Mouse (Mus musculus): Measurements from ENCODE around the gene Epas1. TPM values are rescaled to one million over a fixed set of nuclear protein-coding genes. Genes with fewer than 3 reads are reported as not detected.
A peak's percentile ranks its signal among the peaks of the same experiment; 100 is the strongest.

The Epas1 gene
- total and polyA plus RNA-seq, 3 experiments: not detected

GRCm38 (mm10) chr17:86743351-86743941 lies 10.1 kb upstream of the Epas1 start:
- TF ChIP-seq RCOR1 (IDR thresholded peaks at IDR 0.05; ENCODE audit: low read depth, low read length): no peak
- peak in 2 of 3 experiments; percentile 31 to 45; a peak in 4 of 6 replicates for TF ChIP-seq CTCF (IDR thresholded peaks at IDR 0.05 in 2 of 3, conservative IDR thresholded peaks at IDR 0.05 in 1 of 3; ENCODE audit: control insufficient read depth in 1 of 3, insufficient read depth in 1 of 3, low read depth in 2 of 3, low read length in 3 of 3, poor library complexity in 1 of 3, severe bottlenecking in 1 of 3)
- no peaks in the 10 kb centered on the region for H3K79me2 ChIP-seq (ENCODE audit: control insufficient read depth, insufficient read depth, low read length, poor library complexity)
- peaks cover 2 to 9% of the 10 kb centered on the region in 2 experiments for H3K27me3 ChIP-seq (ENCODE audit: control insufficient read depth in 1 of 2, insufficient read depth in 2 of 2, low read length in 2 of 2)
- no peak overlapping the region for H3K9ac ChIP-seq (ENCODE audit: control insufficient read depth, low read depth, low read length, poor library complexity, severe bottlenecking)
- H3K27ac ChIP-seq (ENCODE audit: control insufficient read depth, low read depth, low read length): no peak overlapping the region
- DNase-seq (ENCODE audit: low read depth, low spot score): no peak
- H3K9me3 ChIP-seq (replicated peaks; ENCODE audit: insufficient read depth, low read length): no peaks in the 10 kb centered on the region
- H3K36me3 ChIP-seq (ENCODE audit: control insufficient read depth in 1 of 2, insufficient read depth in 2 of 2, low read length in 2 of 2): no peaks in the 10 kb centered on the region
- H3K4me1 ChIP-seq (ENCODE audit: control insufficient read depth in 1 of 2, insufficient read depth in 2 of 2, low read length in 2 of 2): no peaks in the 10 kb centered on the region
- H3K4me3 ChIP-seq (ENCODE audit: control insufficient read depth in 1 of 2, insufficient read depth in 1 of 2, low read depth in 2 of 2, low read length in 2 of 2): no peak overlapping the region

- TF ChIP-seq EP300 (IDR thresholded peaks at IDR 0.05; ENCODE audit: low read depth in 1 of 2, low read length in 2 of 2): no peak
- no peak for TF ChIP-seq ZKSCAN1 (IDR thresholded peaks at IDR 0.05; ENCODE audit: low read depth, low read length)
- no peak for TF ChIP-seq MXI1 (IDR thresholded peaks at IDR 0.05; ENCODE audit: low read depth, low read length)
- no peak for TF ChIP-seq SMC3 (IDR thresholded peaks at IDR 0.05; ENCODE audit: low read depth, low read length)
- no peak for TF ChIP-seq ZC3H11A (IDR thresholded peaks at IDR 0.05; ENCODE audit: low read depth, low read length)
- no peak for TF ChIP-seq KAT2A (conservative IDR thresholded peaks at IDR 0.05; ENCODE audit: low read depth, low read length)
- no peak for TF ChIP-seq CHD1 (IDR thresholded peaks at IDR 0.05; ENCODE audit: low read depth, low read length)
- no peak for TF ChIP-seq POLR2AphosphoS2 (IDR thresholded peaks at IDR 0.05; ENCODE audit: low read length)
- TF ChIP-seq SIN3A (IDR thresholded peaks at IDR 0.05; ENCODE audit: low read length): no peak
- TF ChIP-seq CHD2 (IDR thresholded peaks at IDR 0.05; ENCODE audit: low read length): no peak
- TF ChIP-seq CTCF (IDR thresholded peaks at IDR 0.05 in 2 of 3, conservative IDR thresholded peaks at IDR 0.05 in 1 of 3; ENCODE audit: control insufficient read depth in 1 of 3, insufficient read depth in 1 of 3, low read depth in 2 of 3, low read length in 3 of 3, poor library complexity in 1 of 3, severe bottlenecking in 1 of 3): no peak
- TF ChIP-seq ZNF384 (IDR thresholded peaks at IDR 0.05; ENCODE audit: low read depth, low read length): no peak
- no peak for DNase-seq (ENCODE audit: low read depth, low spot score)
- H3K27me3 ChIP-seq (ENCODE audit: control insufficient read depth in 1 of 2, insufficient read depth in 2 of 2, low read length in 2 of 2): peaks cover 2 to 6% of the 10 kb centered on the region in 2 experiments; a peak in 3 of 4 replicates
Observed at GRCm38 (mm10) chr17:86744943-86745342, 8.6 kb upstream of the Epas1 start.

GRCm38 (mm10) chr17:86751373-86751871 lies 2.1 kb upstream of the Epas1 start:
- Histone ChIP-seq H3K9me3 (replicated peaks; ENCODE audit: insufficient read depth, low read length) (no peaks in the 10 kb centered on the region), H3K79me2 (ENCODE audit: control insufficient read depth, insufficient read depth, low read length, poor library complexity) (no peaks in the 10 kb centered on the region), H3K4me1 (ENCODE audit: control insufficient read depth in 1 of 2, insufficient read depth in 2 of 2, low read length in 2 of 2) (no peaks in the 10 kb centered on the region), H3K9ac (ENCODE audit: control insufficient read depth, low read depth, low read length, poor library complexity, severe bottlenecking) (no peak overlapping the region), H3K27me3 (ENCODE audit: control insufficient read depth in 1 of 2, insufficient read depth in 2 of 2, low read length in 2 of 2) (peaks cover 4% of the 10 kb centered on the region in 2 experiments), H3K36me3 (ENCODE audit: control insufficient read depth in 1 of 2, insufficient read depth in 2 of 2, low read length in 2 of 2) (no peaks in the 10 kb centered on the region), H3K27ac (ENCODE audit: control insufficient read depth, low read depth, low read length) (no peak overlapping the region), H3K4me3 (ENCODE audit: control insufficient read depth in 1 of 2, insufficient read depth in 1 of 2, low read depth in 2 of 2, low read length in 2 of 2) (no peak overlapping the region)
- no peak for DNase-seq (ENCODE audit: low read depth, low spot score)
- TF ChIP-seq GATA1 (IDR thresholded peaks at IDR 0.05; ENCODE audit: low read depth, low read length): no peak
- no peak for TF ChIP-seq POLR2AphosphoS2 (IDR thresholded peaks at IDR 0.05; ENCODE audit: low read length)
- no peak for TF ChIP-seq TAL1 (IDR thresholded peaks at IDR 0.05; ENCODE audit: low read length)
- TF ChIP-seq JUND (IDR thresholded peaks at IDR 0.05; ENCODE audit: low read depth, low read length): no peak
- TF ChIP-seq MEF2A (IDR thresholded peaks at IDR 0.05; ENCODE audit: extremely low read depth, insufficient replicate concordance, low read depth, low read length, poor library complexity, severe bottlenecking): no peak
- no peak for TF ChIP-seq BHLHE40 (IDR thresholded peaks at IDR 0.05; ENCODE audit: borderline replicate concordance, low read depth, low read length)
- TF ChIP-seq SIN3A (IDR thresholded peaks at IDR 0.05; ENCODE audit: low read length): no peak
- no peak for TF ChIP-seq ETS1 (IDR thresholded peaks at IDR 0.05; ENCODE audit: low read depth, low read length)
- no peak for TF ChIP-seq MAX (IDR thresholded peaks at IDR 0.05; ENCODE audit: low read length)
- no peak for TF ChIP-seq POLR2A (IDR thresholded peaks at IDR 0.05; ENCODE audit: control insufficient read depth in 1 of 2, insufficient read depth in 1 of 2, low read depth in 1 of 2, low read length in 2 of 2, poor library complexity in 1 of 2)
- no peak for TF ChIP-seq MYB (IDR thresholded peaks at IDR 0.05; ENCODE audit: low read depth, low read length)
- TF ChIP-seq CTCF (IDR thresholded peaks at IDR 0.05 in 2 of 3, conservative IDR thresholded peaks at IDR 0.05 in 1 of 3; ENCODE audit: control insufficient read depth in 1 of 3, insufficient read depth in 1 of 3, low read depth in 2 of 3, low read length in 3 of 3, poor library complexity in 1 of 3, severe bottlenecking in 1 of 3): no peak
- TF ChIP-seq USF2 (IDR thresholded peaks at IDR 0.05; ENCODE audit: borderline replicate concordance in 1 of 2, insufficient read depth in 1 of 2, low read depth in 1 of 2, low read length in 2 of 2): no peak
- TF ChIP-seq HCFC1 (IDR thresholded peaks at IDR 0.05; ENCODE audit: low read depth, low read length): no peak
- TF ChIP-seq MXI1 (IDR thresholded peaks at IDR 0.05; ENCODE audit: low read depth, low read length): no peak

More at GRCm38 (mm10) chr17:86744943-86745342, 8.6 kb upstream of the Epas1 start:
- no peak overlapping the region for H3K27ac ChIP-seq (ENCODE audit: control insufficient read depth, low read depth, low read length)
- no peak overlapping the region for H3K4me3 ChIP-seq (ENCODE audit: control insufficient read depth in 1 of 2, insufficient read depth in 1 of 2, low read depth in 2 of 2, low read length in 2 of 2)
- H3K4me1 ChIP-seq (ENCODE audit: control insufficient read depth in 1 of 2, insufficient read depth in 2 of 2, low read length in 2 of 2): no peaks in the 10 kb centered on the region
- no peaks in the 10 kb centered on the region for H3K36me3 ChIP-seq (ENCODE audit: control insufficient read depth in 1 of 2, insufficient read depth in 2 of 2, low read length in 2 of 2)
- H3K9me3 ChIP-seq (replicated peaks; ENCODE audit: insufficient read depth, low read length): no peaks in the 10 kb centered on the region
- H3K79me2 ChIP-seq (ENCODE audit: control insufficient read depth, insufficient read depth, low read length, poor library complexity): no peaks in the 10 kb centered on the region
- no peak overlapping the region for H3K9ac ChIP-seq (ENCODE audit: control insufficient read depth, low read depth, low read length, poor library complexity, severe bottlenecking)
